Mouse (Mus musculus) hindbrain, embryonic 14.5 days (tissue): ENCODE results near the gene Ryr1. TPM values are rescaled to one million over a fixed set of nuclear protein-coding genes. Genes with fewer than 3 reads are reported as not detected.
"Not testable (repeated sequence)": the region's sequence is repeated elsewhere in the genome, so short reads cannot be mapped to it uniquely, and the experiment has no call there.

Source experiments
- ATAC-seq: fragments of 200-750 bp; cut with Nextera tagmentation; 2 replicates; pipeline ENCODE4 v1.8.0; 2017; ENCODE audit warnings: moderate number of reproducible peaks, mild to moderate bottlenecking, moderate TSS enrichment, moderate library complexity; ENCODE audit not compliant: low FRiP score
- DNase-seq: peaks from one replicate; pipeline ENCODE4 v3.0.0-alpha.2; 2015; ENCODE audit warnings: low spot score
- H3K27ac ChIP-seq: fragments of 300-500 bp; sonication (generic); 2 replicates; pipeline ENCODE4 v1.5.1; 2014; ENCODE audit warnings: mild to moderate bottlenecking, moderate library complexity
- H3K27me3 ChIP-seq: fragments of 300-500 bp; sonication (generic); 2 replicates; pipeline ENCODE4 v1.6.1; 2014; ENCODE audit warnings: mild to moderate bottlenecking, low read length, mixed read lengths; ENCODE audit not compliant: control insufficient read depth, insufficient read depth
- H3K36me3 ChIP-seq: fragments of 300-500 bp; sonication (generic); replicated peaks from 2 replicates; pipeline ENCODE4 v1.6.1; 2014; ENCODE audit not compliant: control insufficient read depth, insufficient read depth
- H3K4me1 ChIP-seq: fragments of 300-500 bp; sonication (generic); replicated peaks from 2 replicates; pipeline ENCODE4 v1.6.1; 2014; ENCODE audit warnings: antibody characterized with exemption, low read length, mixed read lengths; ENCODE audit not compliant: control insufficient read depth, insufficient read depth
- H3K4me2 ChIP-seq: fragments of 300-500 bp; sonication (generic); replicated peaks from 2 replicates; pipeline ENCODE4 v1.6.1; 2014; ENCODE audit warnings: mild to moderate bottlenecking, moderate library complexity
- H3K4me3 ChIP-seq: fragments of 300-500 bp; sonication (generic); replicated peaks from 2 replicates; pipeline ENCODE4 v1.5.1; 2014; ENCODE audit warnings: mild to moderate bottlenecking, low read length
- H3K9ac ChIP-seq: fragments of 300-500 bp; sonication (generic); 2 replicates; pipeline ENCODE4 v1.6.1; 2014
- H3K9me3 ChIP-seq: fragments of 300-500 bp; sonication (generic); 2 replicates; pipeline ENCODE4 v1.6.1; 2016; ENCODE audit warnings: low read length; ENCODE audit not compliant: control insufficient read depth
- WGBS: fragments of 180-500 bp; shearing (Covaris S2); extraction: QIAGEN DNeasy Blood & Tissue Kit; methylation state at CpG from one replicate; pipeline ENCODE4 v1.1.7; 2014; 5-methylcytosine and 5-hydroxymethylcytosine counted together
- polyA plus RNA-seq: library from polyadenylated mRNA; unstranded; fragments of >200 nt; fragmentation: Nextera tagmentation; extraction: Ambion mirVana; gene quantifications from 2 replicates; pipeline ENCODE4 v1.2.1, GENCODE M21; 2014

Ryr1 gene
- polyA plus RNA-seq, 1 experiment from 2014 or later, result 7.6 TPM

GRCm38 (mm10) chr7:29070364-29071168 is 54.4 kb downstream of the Ryr1 start:
- H3K36me3 ChIP-seq, result no peaks in the 10 kb centered on the region
- WGBS, result 31% methylated on average over 12 of the region's 12 CpGs
- DNase-seq (peak; percentile 60), ATAC-seq (peak; percentile 68)
- peaks cover 24% of the 10 kb centered on the region for H3K4me1 ChIP-seq
- H3K4me2 ChIP-seq, result peak overlapping the region; percentile 55
- no peak overlapping the region for H3K9ac ChIP-seq
- H3K4me3 ChIP-seq, result peak overlapping the region; percentile 40; the same call in 1 of the 2 replicates
- peak overlapping the region; percentile 87 for H3K27ac ChIP-seq
- no peaks in the 10 kb centered on the region for H3K27me3 ChIP-seq
- H3K9me3 ChIP-seq, result no peaks in the 10 kb centered on the region

- no peak overlapping the region for H3K27ac ChIP-seq
- 15% methylated on average over 15 of the region's 15 CpGs for WGBS
- DNase-seq (no peak), ATAC-seq (no peak)
- H3K9ac ChIP-seq, result no peak overlapping the region
- no peaks in the 10 kb centered on the region for H3K27me3 ChIP-seq
- H3K9me3 ChIP-seq, result no peaks in the 10 kb centered on the region
- H3K36me3 ChIP-seq, result no peaks in the 10 kb centered on the region
- H3K4me1 ChIP-seq, result peaks cover 24% of the 10 kb centered on the region
- no peak overlapping the region for H3K4me3 ChIP-seq
- no peak overlapping the region for H3K4me2 ChIP-seq
Measured at GRCm38 (mm10) chr7:29067758-29068157, 57.2 kb downstream of the Ryr1 start.

GRCm38 (mm10) chr7:29063476-29063875 is 61.5 kb downstream of the Ryr1 start:
- H3K4me2 ChIP-seq, H3K9ac ChIP-seq, ATAC-seq, H3K9me3 ChIP-seq, H3K36me3 ChIP-seq, H3K27me3 ChIP-seq, DNase-seq, H3K27ac ChIP-seq, H3K4me1 ChIP-seq, H3K4me3 ChIP-seq: not testable (repeated sequence)
- 70% methylated on average over 7 of the region's 7 CpGs for WGBS

GRCm38 (mm10) chr7:29061522-29062037 is 63.4 kb downstream of the Ryr1 start:
- WGBS, result 9% methylated on average over 19 of the region's 19 CpGs
- no peak overlapping the region for H3K4me2 ChIP-seq
- no peaks in the 10 kb centered on the region for H3K4me1 ChIP-seq
- no peaks in the 10 kb centered on the region for H3K36me3 ChIP-seq
- DNase-seq, result peak; percentile 49
- H3K9me3 ChIP-seq, result no peaks in the 10 kb centered on the region
- ATAC-seq, result peak; percentile 57; the same call in 1 of the 2 replicates
- H3K4me3 ChIP-seq, result no peak overlapping the region
- no peak overlapping the region for H3K9ac ChIP-seq
- 0 out of 2 replicates have a peak, but pooled peaks cover 3% of the 10 kb centered on the region for H3K27me3 ChIP-seq
- H3K27ac ChIP-seq, result no peak overlapping the region

GRCm38 (mm10) chr7:29059445-29059844 is 65.5 kb downstream of the Ryr1 start:
- DNase-seq (no peak), ATAC-seq (no peak)
- H3K4me3 ChIP-seq, result no peak overlapping the region
- peaks cover 11% of the 10 kb centered on the region for H3K27me3 ChIP-seq
- no peaks in the 10 kb centered on the region for H3K4me1 ChIP-seq
- H3K9ac ChIP-seq, result no peak overlapping the region
- whole genome bisulfite sequencing, result 89% methylated on average over 19 of the region's 19 CpGs
- H3K4me2 ChIP-seq, result no peak overlapping the region
- H3K36me3 ChIP-seq, result no peaks in the 10 kb centered on the region
- H3K9me3 ChIP-seq, result no peaks in the 10 kb centered on the region
- no peak overlapping the region for H3K27ac ChIP-seq

- Histone ChIP-seq H3K4me3 (no peak overlapping the region), H3K27ac (no peak overlapping the region), H3K9ac (no peak overlapping the region), H3K4me1 (no peaks in the 10 kb centered on the region), H3K9me3 (no peaks in the 10 kb centered on the region), H3K36me3 (no peaks in the 10 kb centered on the region), H3K27me3 (peaks cover 37% of the 10 kb centered on the region), H3K4me2 (no peak overlapping the region)
- ATAC-seq, result no peak
- 5% methylated on average over 19 of the region's 19 CpGs for WGBS
- no peak for DNase-seq
Measured at GRCm38 (mm10) chr7:29052821-29053220, 72.2 kb downstream of the Ryr1 start.

- no peak for ATAC-seq
Measured at GRCm38 (mm10) chr7:29050797-29051196, 74.2 kb downstream of the Ryr1 start.

GRCm38 (mm10) chr7:29048615-29049014 is 76.4 kb downstream of the Ryr1 start:
- Histone ChIP-seq H3K4me3 (no peak overlapping the region), H3K36me3 (no peaks in the 10 kb centered on the region), H3K27me3 (peaks cover 17% of the 10 kb centered on the region), H3K4me1 (peaks cover 7% of the 10 kb centered on the region; the same call in 1 of the 2 replicates), H3K9ac (no peak overlapping the region), H3K9me3 (no peaks in the 10 kb centered on the region), H3K4me2 (no peak overlapping the region), H3K27ac (no peak overlapping the region)
- 80% methylated on average over 11 of the region's 11 CpGs for WGBS
- DNase-seq (no peak), ATAC-seq (no peak)

More at GRCm38 (mm10) chr7:29050797-29051196, 74.2 kb downstream of the Ryr1 start:
- H3K4me2 ChIP-seq, result no peak overlapping the region
- no peak overlapping the region for H3K27ac ChIP-seq
- H3K4me3 ChIP-seq, result no peak overlapping the region
- no peaks in the 10 kb centered on the region for H3K36me3 ChIP-seq
- H3K9me3 ChIP-seq, result no peaks in the 10 kb centered on the region
- no peak overlapping the region for H3K9ac ChIP-seq
- H3K27me3 ChIP-seq, result peaks cover 34% of the 10 kb centered on the region
- WGBS, result 27% methylated on average over 2 of the region's 2 CpGs
- H3K4me1 ChIP-seq, result no peaks in the 10 kb centered on the region
- peak; percentile 78 for DNase-seq

GRCm38 (mm10) chr7:29048070-29048469 is 76.9 kb downstream of the Ryr1 start:
- ATAC-seq (no peak), DNase-seq (no peak)
- no peak overlapping the region for H3K4me3 ChIP-seq
- H3K4me2 ChIP-seq, result no peak overlapping the region
- peaks cover 7% of the 10 kb centered on the region; the same call in 1 of the 2 replicates for H3K4me1 ChIP-seq
- H3K36me3 ChIP-seq, result no peaks in the 10 kb centered on the region
- H3K9me3 ChIP-seq, result no peaks in the 10 kb centered on the region
- H3K9ac ChIP-seq, result no peak overlapping the region
- WGBS, result 80% methylated on average over 3 of the region's 3 CpGs
- H3K27ac ChIP-seq, result no peak overlapping the region
- H3K27me3 ChIP-seq, result peaks cover 12% of the 10 kb centered on the region
